Mouse (Mus musculus) T-helper 1 cell (primary cell): ENCODE measurements around the gene Axdnd1.

Experiments
- in situ Hi-C: fragments of 300-600 bp; cut with MboI, MseI; formaldehyde crosslinking; loops from one replicate; pipeline ENCODE4 v1.15.1; 2025; ENCODE audit warnings: high pct_unique_total_duplicates

Gene Axdnd1

DNA sequence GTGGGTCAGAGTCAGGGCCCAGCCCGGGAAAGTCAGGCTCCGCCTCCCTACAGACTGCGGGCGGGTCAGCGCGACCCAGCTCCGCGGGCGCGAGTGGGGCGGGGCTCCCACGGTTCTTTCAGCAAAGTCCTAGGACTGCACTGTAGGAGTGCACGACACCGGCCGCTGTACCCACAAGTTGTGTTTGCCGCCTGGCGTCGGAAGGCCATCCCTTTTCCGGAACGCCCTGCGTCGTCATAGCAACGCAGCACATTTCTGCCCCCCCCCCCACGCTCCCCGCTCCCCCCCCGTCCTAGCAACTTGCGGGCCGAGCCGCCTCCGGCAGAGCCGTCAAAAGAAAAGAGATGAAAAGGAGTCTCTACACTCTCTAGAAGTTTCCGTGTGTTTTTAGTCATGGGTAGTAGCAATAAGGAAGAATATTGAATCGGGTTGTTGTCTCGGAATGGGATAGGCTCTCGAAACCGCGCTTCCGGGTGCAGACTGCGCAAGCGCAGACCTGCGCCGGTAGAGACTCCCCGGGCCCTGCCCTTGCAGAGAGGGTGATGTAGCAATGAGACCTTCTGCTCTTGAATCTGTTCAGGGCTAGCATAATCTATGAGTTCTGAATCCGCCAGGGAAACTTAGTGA is at the start of gene Axdnd1:
Gene Axdnd1, minus strand, starts transcription at position 489 of the 627 bp plus-strand sequence.
- in situ Hi-C loops = no loop called here

DNA sequence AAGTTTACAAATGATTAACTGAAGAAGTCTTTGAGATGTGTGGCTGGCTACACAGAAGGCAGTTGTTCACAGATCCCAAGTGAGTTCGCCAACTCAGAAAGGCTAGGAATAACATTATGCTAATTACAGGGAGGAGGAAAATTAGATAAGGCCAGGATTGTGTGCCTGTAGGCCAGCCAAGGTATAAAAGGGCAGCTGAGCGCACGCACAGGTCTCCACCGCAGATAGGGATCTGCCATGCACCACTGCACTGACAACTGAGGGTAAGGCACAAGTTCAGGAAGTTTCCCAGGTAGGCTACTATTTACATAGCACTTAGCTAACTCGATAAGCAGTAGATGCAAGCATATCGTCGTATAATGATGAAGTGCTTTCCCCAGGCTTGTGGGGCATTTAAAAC is 49.6 kb upstream of the Axdnd1 start:
- in situ Hi-C loops = loop anchor here (10.0 kb wide), 1 partner anchor 164 kb away; no protein-coding TSS in a partner anchor

DNA sequence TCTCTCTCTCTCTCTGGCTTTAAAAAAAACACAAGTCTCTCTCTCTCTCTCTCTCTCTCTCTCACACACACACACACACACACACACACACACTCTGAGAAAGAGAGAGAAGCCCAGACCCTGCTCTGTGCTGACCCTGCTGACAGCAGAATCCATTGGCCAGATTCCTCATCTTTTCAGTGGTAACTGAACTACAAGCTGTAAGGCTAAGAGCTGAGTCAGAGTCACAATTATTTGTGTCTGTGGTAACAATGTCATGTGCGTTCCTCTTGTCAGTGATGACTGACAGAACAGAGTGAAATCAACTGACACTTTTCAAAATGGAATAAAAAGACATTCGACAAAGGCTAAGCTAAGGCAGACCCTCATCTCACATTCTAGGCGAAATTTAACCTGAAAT is 47.6 kb upstream of the Axdnd1 start:
- in situ Hi-C loops = no loop called here

DNA sequence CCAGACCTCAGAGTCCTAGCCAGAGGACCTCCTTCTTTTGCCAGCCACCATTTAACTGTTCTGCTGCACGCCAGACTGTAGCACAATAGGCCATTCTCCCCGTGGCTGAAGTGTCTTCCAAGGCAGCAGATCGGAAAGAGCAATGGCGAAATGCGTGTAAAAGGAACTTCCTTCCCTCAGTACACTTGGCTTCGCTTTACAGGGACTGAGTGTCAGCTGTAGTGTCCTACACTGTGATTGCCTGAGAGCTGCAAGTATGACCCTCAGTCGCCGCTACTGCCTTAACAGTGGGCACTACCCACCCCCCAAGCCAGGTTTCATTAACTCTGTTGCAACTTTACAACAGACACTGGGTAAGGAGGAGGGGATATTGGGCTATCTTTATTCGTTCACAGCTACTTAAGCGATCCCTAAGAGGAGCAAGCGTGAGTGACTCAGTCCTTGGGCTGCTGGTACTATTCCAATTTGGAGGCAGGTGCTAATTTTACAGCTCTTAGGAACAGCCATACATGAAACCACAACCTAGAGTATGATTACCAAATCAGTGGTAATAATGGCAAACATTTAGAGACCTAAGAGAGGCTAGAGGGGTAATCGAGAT is 46.8 kb upstream of the Axdnd1 start:
- in situ Hi-C loops = no loop called here

DNA sequence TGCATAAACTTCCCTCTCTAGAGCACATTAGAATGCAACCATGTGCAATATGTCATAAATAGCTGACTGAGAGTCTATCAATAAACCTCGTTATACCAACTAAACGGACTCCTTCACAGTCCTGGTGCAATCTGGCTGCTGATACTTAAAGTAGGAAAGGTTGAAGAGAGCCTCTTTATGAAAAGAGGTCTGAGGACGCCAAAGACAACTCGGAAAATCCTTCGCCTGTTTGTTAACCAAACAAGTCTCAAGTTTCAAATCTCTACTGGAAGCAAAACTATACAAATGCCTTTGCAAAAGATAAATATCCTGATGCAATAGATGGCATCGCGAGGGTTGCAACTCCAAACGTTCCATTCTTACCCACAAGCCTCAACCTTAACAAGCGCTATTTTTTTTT is 44.0 kb upstream of the Axdnd1 start:
- in situ Hi-C loops = no loop called here

DNA sequence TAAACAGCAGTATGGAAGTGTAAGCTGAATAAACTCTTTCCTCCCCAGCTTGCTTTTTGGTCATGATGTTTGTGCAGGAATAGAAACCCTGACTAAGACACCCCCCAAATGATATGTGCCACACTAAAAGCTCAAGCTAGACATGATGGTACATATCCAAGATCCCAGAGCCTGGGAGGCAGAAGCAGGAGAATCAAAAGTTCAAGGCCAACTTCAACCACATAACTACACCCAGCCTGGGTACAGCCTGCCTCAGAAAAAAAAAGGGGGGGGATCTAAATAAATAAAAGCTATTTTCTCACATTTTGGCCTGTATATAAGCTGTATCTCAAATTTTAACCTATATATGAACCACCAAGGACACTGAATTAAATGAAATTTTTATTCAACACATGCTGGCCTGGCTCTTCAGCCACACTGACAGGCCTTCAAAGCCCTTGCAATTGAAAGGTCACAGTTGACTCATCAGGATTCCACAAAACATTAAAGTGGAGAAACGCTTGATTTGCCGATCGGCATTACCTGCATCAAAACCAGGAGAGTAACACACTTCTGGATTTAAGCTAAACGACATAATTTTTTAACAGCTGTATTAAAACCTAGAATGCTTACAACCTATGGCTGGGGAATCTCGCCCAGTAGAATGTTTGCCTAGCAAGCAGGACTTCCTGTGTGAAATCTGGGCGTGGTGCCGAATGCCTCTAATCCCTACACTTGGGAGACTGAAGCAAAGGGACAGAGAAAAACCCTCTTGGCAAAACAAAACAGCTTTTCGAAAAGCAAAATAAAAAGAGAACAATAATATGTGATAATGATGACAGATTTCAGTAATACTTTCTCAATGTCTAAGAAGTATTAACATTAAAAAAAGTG is 43.3 kb upstream of the Axdnd1 start:
- in situ Hi-C loops = no loop called here

DNA sequence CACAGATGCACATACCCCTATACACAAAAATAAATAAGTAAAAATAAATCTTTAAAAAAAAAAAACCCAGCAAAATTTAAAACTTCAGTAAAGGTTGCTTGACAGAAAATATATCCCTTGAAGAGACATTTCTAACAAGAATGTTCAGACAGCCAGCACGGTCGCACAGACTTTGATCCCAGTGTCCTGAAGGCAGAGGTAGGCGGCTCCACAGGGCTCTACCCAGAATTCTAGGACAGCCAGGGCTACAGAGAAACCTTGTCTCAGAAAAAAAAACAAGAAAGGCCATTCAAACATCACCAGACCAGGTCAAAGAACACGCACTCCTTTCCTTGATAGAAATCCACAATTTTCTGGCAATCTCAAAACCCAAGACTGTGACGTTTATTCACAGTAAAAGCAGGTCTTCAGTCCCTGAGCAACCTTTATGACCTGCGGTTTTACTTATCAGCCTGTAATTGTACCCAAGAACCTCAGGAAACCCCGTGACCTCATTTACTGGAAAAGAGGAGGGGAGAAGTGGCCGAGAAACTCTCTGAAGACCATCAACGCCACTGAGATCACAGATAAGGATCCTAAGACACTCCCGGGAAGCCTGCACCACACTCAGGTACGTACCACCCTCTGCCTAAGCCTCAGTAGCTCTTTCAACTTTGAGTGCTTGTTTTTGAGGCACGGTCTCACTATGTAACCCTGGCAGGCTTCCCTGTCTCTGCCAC is 41.5 kb upstream of the Axdnd1 start:
- in situ Hi-C loops = no loop called here

DNA sequence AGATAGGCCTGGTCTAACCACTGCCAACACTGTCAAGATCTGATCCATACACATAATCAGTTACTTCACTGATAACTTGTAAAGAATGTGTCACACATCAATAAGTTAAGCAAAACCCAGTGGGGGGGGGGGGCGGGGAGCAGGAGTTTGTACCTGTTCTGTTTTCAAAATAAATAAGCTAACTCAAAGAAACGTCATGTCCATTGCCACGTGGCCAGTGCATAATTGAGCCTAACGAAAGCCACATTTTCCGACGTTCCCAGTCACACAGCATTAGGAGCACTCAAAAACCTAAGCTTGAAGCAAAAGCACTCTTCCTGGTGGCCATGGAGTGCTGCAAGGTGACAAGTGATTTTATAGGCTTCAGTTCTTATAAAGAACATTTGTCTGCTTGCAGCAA is 40.1 kb upstream of the Axdnd1 start:
- in situ Hi-C loops = no loop called here

DNA sequence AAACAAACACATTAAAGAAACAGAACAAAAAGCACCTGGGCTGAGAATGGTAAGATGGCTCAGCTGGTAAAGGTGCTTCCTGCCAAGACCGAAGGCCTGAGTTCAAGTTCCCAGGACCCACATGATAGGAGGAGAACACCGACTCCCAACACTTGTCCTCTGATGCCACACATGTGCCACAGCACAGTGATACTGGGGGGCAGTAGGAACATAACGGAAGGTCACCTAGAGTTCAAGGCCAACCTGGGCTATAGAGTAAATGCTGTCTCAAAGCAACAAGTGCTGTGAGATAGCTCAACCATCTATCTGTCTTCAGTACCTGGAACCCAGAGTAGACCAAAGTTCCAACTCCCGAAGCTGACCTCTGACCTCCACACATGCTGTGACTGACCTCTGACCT is 39.3 kb upstream of the Axdnd1 start:
- in situ Hi-C loops = no loop called here

DNA sequence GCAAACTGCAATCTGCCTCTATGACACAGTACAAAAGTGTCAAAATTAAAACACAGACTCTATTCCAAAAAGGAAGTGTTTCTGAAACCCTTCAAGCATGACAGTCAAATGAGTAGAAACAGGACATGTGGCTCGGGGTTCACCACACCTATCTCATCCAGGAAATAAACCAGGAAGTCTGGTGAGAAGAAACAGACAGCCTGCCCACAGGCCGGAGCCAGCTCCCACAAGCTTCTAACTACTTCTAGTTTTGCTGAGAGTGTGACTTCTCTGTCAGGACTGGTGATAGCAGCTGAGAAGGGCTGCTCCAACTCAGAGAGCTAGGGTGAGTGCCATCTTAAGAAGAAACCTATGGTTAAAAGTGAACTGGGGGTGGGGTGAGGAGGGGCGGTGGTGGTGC is 38.7 kb upstream of the Axdnd1 start:
- in situ Hi-C loops = no loop called here

DNA sequence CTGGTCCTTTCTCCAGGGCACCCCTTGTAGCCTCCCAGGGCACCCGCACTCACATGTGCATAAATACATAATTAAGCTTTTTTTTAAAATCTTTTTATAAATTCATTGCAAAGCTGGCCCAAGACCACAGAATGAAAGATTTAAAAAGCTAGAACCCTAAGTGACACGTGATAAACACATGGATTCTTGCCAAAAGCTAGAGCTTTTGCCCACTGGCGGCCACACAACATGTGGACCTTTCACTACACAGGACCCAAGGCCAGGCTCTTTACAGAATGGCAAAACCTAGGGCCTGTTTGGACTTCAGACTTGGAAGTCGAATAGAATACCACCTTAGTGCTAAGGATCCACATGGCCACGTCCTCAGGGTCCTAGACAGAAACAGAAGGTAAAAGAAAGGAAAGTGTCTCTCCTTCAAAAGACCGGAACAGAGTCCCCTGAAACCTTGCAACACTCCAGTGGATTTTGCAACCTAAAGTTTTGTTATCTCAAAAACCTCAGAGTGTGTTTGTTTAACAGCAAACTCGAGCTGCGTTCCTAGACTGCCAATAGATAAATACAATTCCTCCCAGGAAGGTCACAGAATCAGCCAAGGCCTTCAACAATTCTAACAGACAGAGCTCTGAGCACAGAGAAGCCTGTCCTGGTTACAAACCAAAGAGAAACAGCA is 37.6 kb upstream of the Axdnd1 start:
- in situ Hi-C loops = no loop called here

DNA sequence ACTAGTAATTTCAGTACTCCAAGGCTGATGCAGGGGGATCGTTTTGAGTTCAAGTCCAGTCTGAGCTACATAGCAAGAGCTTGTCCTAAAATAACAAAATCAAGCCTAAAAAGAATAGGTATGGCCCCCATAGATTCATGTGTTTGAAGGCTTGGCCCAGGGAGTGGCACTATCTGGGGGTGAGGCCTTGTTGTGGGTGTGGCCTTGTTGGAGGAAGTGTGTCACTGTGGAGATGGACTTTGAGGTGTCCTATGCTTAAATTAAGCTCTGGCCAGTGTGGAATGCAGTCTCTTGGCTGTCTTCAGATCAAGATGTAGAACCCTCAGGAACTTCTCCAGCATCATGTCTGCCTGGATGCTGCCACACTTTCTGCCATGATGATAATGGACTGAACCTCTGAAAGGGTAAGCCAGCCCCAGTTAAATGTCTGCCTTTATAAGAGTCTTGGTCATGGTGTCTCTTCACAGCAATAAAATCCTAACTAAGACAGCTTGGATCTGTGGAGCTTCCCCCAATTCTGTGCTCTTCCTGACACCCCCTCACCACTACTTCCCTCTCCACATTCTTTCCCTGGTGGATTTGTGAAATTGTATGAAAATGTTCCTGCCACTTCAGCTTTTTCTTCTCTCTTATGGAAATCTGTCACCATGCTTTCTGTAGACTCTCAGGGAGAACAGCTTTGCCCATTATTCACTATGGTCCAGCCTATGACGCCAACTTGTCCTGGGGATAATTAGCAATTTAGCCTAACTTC is 34.2 kb upstream of the Axdnd1 start:
- in situ Hi-C loops = no loop called here

DNA sequence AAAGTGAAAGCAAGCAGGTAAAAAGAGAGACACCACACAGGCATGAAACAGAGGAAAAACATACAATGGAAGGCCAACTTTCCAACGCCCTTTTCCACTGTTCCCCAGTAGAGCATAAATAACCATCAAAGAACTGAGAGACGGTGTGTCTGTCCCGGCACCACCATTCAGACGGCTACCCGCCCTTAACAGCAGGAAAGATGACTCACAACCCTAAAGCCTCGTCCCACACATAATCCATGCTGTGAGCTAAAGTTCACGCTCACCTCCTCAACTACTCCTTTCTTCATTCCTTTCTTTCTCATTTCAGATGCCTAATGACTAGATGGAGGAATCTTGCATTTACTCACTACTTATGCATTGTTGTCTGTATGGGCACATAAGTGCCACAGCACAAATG is 33.4 kb upstream of the Axdnd1 start:
- in situ Hi-C loops = no loop called here

DNA sequence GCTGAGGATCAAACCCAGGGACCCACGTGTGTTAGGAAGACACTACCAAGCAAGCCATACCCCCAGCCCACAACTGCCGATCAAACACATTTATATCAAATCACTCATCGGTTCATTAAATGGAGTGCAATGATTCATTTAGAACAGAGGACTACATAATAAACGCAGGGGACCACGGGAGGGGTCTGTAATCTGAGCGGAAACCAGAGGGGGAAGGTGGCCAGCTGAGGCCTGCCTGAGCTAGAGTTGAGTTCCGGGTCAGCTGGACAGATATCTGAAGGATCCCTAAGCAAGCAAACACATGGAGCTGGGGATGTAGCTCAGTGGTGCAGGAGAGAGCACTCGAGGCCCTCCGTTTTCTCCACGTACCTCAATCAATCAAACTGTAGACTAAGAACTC is 32.9 kb upstream of the Axdnd1 start:
- in situ Hi-C loops = no loop called here

DNA sequence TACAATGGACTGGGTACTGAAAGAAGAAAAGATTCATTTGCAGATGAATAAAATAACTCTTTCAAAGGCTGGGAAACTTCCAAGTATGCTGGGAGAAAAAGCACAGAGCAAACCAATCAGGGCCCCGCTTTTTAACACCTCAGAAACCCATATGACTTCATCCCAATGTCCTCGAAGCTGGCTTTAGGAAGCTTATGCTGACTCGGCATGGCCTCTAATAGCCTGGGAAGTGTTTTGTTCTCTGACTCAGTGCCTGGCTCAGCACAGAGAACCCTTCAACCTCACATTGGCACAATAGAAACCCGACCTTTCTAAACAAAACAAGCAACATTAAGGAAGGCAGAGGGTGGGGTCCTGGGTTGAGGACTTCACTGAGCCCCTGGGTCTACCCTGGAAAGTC is 29.5 kb upstream of the Axdnd1 start:
- in situ Hi-C loops = no loop called here

DNA sequence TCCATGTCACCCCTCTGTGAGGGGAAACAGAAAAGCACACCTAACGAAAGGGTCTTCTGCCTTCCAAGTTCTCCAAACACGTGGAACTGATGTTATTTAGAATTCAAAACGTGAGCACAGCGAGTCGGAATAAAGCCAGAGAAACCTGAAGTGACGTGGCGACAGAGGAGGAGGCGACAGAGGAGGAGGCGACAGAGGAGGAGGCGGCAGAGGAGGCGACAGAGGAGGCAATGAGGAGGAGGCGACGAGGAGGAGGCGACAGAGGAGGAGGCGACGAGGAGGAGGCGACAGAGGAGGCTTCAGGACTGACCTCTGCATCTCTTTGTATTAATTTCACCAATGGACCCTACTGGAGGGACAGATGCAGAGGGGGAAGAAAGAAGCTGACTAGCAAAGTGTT is 28.7 kb upstream of the Axdnd1 start:
- in situ Hi-C loops = no loop called here

DNA sequence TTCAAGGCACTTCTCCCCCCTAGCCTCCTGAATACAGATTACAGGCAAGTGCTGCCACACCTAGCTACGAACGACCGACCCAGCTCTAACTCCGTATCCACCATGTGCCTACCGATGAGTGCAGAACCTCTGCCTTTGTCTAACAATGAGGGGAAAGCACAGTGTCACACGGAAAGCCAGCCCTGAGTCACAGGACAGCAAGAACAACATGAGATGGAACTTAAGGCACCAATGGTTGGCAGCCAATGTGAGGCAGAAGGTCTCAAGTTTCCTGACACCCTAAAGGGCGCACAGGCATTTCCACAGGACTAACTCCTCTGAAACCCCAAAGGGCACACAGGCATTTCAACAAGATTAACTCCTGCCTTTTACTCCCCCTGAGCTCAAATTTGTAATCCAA is 28.1 kb upstream of the Axdnd1 start:
- in situ Hi-C loops = no loop called here

DNA sequence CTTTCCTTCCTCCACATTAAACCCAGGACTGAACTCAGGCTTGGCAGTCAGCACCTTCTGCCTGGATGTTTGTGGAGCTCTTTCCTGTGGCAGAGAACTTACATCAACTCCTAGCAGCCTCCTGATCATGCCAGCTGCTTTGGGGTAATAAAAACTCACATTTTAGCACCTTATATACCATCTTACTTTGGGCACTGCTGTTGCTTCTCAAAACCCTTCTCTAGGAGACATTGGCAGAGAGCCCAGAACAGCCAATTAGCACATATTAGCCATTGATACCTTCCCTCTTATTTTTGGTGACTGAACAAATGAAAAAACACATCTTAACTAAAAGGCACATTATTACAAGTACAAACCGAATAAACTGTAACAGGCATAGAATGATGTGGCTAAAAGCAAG is 24.1 kb upstream of the Axdnd1 start:
- in situ Hi-C loops = no loop called here

DNA sequence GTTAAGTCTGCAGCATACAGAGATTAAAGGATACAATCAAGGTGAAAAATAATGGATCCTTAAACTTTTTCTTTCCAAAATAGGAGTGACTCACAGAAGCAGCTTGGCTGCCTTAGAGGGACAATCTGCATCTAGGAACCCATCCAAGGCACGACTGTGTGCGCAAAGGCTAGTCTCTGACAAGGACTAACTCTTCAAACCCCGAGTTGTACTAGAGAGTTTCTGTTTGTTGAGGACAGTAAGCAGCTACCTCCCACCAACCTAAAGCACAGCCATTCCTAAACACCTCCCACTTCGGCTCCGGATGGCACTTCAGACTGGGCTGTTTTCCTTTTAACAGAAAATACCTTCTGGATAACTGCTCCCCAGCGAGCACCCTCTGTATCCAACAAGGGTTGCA is 21.8 kb upstream of the Axdnd1 start:
- in situ Hi-C loops = no loop called here

DNA sequence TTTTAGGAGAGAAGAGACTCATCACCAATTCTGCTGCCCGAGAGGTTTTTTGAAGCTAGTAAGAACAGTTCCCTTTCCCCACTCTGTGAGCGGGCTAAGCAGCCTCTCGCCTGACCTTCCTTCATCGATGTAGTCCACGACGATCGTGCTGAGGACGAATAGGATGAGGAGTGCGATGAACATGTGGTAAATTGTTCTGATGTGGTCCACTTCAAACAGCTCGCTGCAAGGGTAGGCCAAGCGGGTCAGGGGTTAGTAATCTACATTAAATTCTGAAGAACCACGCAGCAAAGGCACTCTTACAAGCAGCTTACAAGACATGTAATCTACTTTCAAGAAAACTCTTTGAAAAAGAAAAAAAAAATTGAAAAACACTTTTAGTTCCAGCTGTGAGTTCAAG is 21.3 kb upstream of the Axdnd1 start:
- in situ Hi-C loops = no loop called here

DNA sequence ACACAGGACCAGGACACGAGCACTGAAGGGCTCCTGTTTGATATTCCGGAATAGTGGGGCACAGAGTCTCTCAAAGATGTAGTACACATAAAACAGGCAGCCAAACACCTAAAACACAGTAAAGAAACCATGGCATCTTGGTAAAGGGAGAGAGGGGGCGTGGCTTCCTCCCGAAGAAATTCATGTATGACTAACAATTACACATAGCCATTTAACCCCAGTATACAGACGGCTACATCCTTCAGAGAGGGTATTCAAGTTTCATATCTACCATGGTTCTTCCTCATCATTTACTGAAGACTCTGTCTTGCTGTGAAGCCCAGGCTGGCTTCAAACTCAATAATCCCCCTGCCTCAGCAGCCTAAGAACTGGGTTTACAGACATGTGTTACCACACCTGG is 16.8 kb upstream of the Axdnd1 start:
- in situ Hi-C loops = no loop called here
